Mouse (Mus musculus) spleen, postnatal 10 days (tissue): Measurements from ENCODE around the gene Trpv4.
A peak's percentile ranks its signal among the peaks of the same experiment; 100 is the strongest.

Experiments used
- DNase-seq, 2 experiments: peaks; one replicate each; pipeline ENCODE4 v3.0.0; 2021 to 2022; ENCODE audit warnings: low spot score in 2 of 2

The Trpv4 gene

DNA sequence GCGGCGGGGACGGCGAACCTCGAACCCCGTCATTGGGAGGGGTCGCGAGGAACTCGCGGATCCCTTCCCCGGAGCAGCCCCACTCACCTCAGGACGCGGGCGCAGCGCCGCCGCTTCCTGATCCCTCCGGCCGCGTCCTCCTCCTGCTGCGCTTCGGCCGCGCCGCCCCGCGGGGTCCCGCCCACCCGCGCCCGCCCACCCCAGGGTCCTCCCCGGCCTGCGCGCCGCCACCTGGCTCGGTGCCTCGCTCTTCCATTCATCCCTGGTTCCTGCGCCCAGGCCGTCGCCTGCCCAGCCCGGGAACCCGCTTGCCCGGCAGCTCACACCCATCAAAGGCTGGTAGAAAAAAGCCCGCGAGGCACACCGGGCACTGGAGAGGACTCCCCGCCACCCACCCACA lies at the start of gene Trpv4:
Trpv4 (minus strand) TSS at position 167 of the 400 bp plus-strand sequence.
- DNase-seq = no peak

DNA sequence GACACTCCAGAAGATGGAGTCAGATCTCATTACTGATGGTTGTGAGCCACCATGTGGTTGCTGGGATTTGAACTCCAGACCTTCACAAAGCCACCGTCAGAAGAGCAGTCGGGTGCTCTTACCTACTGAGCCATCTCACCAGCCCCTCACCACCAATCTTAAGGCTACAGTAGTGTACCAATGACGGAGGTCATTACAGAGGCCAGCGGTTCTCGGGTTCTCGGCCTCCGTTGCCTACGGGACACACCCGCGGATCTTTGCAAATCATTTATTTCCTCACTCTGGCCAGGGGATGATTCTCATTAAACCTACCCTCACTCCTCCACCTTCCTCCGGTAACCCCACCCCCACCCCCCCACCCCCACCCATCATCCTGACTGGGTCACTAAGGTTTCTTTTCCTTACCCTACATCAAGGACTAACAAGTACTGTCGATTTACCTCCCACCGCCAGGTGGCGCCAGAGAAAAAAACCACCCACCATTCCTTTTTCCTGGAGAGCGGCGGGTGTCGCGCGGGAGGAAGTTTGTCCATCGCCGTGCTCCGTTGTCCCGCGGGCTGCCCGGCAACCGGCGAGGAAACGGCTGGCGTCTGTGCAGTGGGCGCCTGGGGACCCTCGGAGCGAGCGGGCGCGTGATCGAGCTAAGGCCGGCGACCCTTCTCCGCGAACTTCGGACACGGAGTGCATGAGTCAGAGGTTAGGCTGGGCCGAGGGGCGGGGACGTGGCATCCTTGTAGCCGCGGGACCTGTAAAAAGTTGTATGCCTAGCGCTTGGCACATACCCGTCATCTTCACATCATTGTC lies 49.2 kb upstream of the Trpv4 start, which contains the start of gene Tchp:
Tchp (plus strand) TSS at position 496 of the 804 bp plus-strand sequence.
- peak; percentile 96 for DNase-seq

DNA sequence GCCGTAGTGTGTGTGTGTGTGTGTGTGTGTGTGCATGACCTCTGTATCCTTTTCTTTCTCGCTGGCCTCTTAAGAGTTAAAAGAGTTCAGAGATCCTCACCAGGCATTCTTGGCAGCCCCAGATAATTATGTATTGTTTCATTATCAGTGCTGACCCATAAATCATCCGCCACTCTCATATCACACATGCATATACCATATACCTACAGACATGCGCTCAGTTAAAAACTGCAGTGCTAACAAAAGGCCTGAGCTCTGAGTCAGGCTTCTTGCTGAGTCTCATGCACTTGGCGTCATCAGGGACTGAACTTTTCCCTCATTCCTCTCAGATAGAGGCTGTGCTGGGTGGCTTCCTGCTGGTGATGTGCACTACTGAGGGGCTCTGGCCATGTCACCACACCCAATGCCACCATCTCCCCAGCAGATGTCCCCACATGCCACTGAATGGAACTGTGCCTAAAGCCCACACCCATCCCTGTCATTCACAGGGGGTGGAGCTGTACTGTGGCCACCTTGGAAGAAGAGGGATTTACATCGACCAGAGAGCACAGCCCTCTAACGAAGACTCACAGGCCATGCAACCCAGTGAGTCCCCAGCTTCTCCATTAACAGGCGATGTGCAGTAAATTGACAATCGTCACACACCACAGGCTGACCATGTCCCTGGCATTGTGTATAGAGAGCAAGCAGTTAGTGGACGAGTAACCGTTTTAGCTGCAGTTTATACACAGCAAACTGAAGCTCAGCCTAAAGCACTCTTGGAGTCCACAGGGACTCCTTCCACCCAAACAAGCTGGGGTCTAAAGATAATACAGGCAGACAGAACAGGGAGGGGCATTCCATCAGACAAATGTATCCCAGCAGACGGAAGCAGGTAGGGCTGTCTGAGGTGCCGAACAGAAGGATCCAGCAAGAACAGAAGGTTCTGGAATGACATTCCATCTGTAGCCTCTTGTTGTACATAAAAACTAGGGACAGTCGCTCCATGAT lies 44.5 kb upstream of the Trpv4 start:
- DNase-seq = peak in 1 of 2 experiments; percentile 56

DNA sequence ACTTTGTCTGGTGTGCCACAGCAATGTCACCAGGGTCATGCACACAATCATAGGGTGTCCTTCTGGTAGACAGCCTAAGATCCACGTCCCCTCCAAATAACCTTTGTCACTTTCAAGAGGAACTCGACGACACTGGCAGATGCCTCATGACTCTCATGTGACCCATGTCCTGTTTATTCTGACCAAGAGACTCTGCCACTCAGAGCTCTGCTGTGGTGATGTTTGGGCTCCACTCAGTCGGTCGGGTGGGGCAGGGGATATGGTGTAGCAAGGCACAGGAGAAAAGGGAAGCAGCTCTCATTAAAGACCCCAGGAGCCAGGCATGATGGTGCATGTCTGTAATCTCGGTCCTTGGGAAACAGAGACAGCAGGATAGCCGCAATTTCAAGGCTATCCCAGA lies 40.8 kb upstream of the Trpv4 start:
- DNase-seq = no peak

DNA sequence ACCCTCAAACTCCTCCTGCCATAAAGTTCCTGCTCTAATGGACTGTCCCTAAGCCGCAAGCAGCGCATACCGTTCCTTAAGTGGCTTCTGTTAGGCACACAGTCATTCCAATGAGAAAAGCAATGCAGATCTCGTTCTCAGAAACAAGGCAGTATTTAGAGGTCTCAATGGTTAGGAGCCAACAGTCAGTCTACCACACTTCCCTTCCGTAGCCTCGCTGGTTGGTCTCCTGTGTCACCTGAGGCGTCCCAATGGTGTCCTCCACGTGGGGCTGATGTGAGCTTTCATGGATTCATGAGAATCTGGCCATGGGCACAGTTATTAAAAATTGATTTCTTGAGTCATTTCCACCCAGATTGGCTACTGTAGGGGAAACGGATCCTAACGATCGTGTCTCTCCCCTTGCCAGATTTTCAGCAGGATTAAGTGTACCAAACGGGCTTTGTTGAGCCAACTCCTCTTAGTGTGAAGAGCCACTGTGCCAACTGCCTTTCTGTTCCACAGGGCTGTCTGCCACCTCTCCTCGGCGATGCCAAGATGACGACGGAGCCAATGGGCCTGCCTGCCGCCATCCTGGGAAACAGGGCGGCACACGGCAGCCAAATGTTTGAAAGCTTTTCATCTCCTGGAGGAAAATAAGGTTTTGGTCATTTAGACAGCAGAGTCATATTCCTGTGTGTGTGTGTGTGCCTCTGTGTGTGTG lies 40.0 kb upstream of the Trpv4 start:
- DNase-seq = no peak

DNA sequence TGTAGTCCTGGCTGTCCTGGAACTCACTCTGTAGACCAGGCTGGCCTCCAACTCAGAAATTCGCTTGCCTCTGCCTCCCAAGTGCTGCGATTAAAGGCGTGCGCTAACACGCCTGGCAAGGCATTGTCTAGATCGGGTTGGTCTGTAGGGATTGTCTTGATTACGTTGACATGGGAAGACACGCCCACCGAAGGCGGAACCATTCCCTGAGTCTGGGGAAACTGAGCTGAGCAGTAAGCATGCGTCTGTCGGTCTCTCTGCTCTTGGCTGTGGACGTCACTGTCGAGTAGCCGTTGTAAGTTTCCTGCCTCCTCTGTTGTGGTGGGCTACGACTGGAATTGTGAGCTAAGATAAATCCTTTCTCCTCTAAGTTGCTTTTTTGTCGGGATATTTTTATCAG lies 38.7 kb upstream of the Trpv4 start:
- DNase-seq = no peak

DNA sequence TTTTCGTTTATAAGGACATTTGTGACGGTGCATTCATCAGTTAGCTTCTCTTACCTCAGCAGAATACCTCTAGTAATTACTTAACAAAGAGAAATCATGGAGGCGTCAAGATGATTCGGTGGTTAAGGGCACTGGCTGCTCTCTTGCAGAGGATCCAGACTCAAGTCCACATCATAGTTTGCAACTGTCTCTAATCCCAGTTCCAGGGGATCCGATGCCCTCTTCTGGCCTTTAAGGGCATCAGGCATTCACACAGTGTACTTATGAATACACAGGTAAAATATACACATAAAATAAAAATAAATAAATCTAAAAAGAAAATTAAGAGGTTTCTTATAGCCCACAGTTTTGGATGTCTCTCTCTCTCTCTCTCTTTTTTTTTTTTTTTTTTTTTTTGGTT lies 37.6 kb upstream of the Trpv4 start:
- no peak for DNase-seq

DNA sequence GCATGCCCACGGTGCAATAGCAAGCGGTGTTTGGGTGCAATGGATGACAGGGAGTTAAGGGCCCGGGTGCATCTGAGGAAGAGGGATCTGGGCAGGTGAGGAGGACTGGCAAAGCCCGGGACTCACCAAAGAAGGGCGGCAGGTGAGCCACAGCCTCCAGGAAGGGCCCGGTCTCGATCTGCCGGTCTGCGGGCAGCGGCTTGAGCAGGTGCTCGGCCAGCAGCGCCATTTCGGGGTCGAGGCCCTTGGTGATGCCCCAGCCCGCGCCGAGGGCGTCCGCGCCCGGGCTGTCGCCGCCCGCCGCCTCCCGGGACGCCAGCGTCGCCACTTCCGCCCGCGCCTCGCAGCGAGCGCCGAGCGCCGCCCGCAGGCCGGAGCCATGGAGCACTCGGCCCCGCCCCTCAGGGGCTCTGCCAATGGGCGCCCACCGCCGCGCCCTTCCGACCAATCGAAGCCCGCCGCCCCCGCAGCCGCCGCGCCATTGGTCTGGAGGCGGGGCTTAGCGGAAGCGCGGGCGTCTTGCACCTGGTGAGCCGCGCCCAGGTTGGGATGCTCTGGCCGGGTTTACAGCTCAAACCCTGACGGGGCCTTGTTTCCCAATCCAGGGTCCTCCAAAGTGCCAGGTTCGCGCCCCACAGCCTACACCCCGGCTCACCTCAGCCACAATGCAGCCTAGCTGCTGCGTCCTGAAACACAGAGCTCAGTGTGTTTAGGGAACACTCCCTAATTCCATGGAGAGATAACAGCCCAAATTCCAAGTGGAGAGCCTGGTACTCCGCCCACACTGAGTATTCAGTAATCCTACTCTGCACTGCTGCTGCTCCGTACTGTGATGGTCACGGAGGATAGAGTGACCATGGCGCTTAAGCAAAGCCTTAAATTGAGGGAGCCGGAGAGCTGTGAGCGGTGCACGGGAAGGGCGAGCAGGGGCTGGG lies 32.7 kb upstream of the Trpv4 start, which contains the start of gene Gltp:
Gltp (minus strand) TSS at position 352 of the 935 bp plus-strand sequence.
- DNase-seq = peak; percentile 91 to 96

DNA sequence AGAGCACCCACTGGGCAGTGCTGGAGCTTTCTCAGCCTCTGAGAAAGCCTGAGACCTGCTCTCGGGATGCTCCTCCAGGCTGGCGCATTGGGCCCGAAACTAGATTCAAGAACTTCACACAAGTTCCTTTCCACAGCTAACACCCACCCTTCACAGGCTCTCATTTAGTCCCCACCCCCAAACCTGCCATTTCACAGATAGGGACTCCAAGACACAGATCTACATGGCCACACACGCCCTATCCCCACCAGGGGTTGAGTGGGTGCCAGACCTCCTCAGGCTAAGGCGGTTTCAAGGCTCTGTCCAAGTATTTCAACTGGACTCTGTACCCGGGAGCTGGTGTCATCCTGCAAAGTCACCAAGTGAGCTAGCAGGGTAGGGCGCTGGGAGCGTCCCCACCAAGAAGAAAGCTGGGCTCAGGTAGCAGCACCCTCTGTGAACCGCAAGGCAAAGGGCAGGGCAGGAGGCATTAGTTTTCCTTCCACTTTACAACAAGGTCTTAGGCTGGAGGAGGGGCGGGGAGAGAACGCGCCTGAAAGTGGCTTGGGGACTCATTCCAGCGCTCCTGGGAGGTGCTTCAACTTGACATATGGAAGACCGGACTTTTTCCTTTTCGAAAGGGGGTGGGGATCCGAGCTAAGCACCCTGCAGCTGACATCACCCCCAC lies 31.6 kb upstream of the Trpv4 start:
- DNase-seq = peak; percentile 57 to 59

DNA sequence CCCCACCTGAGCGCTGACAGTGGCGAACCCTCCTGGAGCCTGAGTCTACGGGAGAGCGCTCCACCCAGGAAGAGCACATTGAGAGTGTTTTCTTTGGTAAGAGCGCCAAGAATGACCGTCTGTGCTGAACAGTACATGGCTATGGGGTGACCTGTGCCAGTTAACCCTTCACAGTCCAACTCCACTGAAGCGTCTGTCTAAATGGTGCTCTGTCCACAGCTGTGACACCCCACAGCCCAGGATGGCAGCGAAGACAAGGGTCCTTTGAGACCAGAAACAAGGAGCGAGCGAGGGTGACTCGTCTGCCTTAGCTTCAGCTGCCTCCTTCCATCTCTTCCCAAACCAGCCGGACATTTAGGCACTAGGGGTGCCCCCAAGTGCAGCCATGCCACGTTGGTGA lies 30.5 kb upstream of the Trpv4 start:
- no peak for DNase-seq

DNA sequence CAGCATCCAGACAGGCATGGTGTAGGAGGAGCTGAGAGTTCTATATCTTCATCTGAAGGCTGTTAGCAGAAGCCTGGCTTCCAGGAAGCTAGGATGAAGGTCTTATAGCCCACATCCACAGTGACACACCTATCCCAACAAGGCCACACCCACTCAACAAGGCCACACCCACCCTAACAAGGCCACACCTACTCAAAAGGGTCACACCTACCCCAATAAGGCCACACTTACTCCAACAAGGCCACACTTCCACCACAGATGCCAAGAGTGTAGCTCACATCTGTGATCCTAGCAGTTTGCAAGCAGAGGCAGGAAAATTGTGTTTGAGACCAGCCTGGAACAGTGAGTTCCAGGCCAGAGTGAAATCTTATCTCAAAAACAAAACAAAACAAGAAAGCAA lies 29.7 kb upstream of the Trpv4 start:
- DNase-seq = no peak

DNA sequence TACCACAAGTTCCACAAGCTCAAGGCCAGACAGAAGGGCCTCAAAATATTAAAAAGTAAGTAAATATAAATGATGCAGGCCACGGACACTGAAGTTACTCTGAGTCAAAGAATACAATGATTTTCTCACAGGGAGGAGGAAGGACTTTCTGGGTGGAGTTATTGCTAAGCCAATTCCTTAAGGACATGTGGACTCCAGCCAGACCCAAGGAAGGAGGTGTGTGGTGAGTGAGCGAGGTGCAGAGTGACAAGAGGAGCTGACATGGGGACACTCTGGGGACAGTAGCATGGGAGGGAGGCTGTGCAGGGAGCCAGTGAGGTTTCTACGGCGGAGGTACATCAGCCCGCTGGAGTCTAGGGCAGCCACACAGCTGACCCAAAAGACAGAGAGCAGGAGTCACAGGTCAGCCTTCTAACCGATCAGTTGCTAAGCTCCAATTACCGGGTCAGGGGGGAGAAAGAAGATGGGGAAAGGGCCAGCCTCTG lies 28.5 kb upstream of the Trpv4 start:
- no peak for DNase-seq

DNA sequence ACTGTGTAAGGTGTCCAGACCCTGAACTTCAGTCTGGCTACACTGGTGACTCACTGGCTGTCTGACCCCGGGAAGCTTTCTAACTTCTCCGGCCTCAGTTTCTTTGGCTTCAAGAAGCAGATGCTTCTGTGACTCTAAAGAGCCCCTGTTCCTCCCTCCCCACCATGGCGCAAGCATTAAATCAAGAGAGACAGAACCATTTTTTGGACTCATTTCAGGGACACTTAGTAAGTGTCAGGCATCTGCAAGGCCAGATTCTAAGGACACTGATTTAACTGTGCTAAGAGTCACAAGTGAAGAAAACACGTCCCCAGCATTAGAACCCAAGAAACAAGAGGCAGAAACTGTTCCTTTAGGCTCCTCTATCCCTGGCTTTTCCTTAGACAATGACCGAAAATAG lies 27.8 kb upstream of the Trpv4 start:
- DNase-seq = no peak

DNA sequence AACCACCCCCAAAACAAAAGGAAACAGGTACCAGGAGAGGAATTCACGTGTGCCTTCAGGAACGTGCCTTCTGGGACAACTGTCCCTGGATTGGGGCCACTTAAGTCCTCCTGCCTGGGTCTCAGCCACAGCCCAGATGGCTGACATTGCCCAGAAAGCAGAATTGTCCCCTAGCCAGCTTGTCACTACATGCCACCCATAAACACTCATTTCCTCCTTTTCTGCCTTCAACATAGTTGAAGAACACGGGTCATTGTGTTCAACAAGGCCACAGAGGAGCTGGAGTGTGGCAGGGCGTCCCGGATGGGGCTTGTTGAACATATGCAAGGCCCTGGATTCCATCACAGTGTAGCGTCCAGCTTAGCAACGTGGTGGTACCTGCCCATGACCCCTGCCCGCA lies 23.5 kb upstream of the Trpv4 start:
- no peak for DNase-seq

DNA sequence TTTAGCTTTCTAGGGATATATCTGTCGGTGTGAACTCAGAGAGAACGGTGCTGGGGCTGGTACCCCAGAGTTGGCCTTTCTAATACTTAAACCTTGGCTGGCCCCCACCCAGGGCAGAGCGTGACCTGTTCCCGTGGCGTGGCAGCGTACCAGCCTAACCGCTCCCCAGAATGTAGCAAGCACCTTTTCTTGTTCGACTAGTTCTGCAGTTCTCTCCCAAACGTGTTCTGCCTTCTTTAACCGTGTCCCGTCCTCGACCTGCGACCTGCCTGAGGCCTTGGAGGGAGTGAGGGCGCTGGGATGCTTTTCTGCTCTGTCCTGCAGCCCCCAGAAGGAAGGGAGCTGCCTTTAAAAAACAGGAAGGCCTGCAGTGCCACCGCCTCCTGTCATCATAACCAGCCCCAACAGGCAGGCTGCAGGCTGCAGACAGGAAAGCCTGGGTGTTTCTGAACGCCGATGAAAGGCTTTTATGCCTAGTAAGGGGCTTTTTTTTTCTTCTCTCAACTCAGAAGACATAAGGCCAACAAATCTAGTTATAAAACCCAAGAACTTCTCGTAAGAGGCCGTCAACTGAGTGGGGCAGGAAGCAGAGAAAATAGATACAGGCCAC lies 22.6 kb upstream of the Trpv4 start:
- no peak for DNase-seq

DNA sequence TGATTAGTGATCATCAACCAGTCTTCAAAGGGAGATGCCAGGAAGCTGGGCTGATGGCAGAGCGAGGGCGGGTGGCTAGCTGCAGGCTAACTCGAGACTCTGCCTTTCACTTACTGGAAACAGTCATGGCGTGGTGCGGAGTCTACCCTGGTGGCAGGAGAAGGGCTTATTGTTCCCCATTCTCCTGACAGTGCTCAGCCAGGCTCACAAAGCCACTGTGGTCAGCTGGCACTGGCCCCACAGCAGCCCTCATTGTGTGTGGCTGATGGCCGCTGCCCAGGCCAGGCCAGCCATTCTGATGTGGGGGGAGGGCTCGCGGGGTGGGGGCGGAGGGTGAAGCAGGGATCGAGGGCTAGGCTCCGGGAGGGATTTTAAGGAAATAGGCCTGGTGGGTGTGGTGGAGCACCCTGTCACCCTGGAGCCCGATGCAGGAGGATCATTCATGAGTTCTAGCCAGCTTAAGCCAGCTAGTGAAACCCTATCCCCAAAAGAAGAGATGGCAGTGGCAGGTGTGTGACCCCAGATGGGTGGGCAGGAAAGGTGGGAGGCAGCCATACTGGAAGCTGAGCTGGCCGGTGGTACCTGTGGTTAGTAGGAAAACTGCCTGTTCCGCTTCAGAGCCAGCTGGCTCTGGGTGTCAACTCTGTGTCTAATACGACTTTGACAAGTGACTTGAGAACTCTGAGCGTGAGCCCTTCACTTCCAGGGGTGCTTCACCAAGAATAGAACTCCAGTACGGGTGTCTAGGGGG lies 21.8 kb upstream of the Trpv4 start:
- DNase-seq = no peak

DNA sequence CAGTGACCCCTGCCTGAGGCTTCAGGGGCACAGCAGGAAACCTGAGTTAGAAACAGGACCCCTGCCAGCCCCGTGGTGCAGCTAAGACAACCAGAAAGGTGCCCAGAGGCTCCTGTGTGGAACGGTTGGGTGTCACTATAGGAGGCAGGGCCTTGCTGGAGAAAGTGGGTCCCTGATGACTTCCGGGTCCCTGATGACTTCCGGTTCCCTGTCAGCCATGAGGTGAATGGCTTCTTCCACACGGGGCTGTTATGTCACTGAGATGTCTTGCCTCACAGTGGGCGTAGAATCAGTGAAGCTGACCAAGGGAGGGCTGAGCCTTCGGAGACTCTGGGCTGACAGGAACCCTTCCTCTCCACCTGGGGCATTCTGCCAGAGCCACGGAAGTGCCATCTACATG lies 16.4 kb upstream of the Trpv4 start:
- DNase-seq = no peak

DNA sequence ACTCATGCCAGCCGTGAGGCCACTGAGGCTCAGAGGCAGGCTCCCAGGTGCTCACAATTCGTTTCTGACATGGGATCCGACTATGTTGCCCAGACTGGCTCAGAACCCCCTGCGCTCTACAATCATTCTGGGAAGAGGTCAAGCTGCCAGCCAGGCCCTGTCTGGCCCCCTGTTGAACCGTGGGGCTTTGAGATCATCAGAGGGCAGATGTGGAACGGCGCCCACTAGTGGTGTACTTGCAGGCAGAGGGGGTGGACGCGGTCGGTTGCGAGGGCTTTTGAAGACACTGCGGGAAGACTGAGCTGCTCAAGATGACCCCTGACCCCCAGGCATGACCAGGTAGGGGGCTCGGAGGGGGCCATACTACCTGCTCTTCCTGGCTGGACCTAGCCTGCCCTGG lies 14.9 kb upstream of the Trpv4 start:
- no peak for DNase-seq

DNA sequence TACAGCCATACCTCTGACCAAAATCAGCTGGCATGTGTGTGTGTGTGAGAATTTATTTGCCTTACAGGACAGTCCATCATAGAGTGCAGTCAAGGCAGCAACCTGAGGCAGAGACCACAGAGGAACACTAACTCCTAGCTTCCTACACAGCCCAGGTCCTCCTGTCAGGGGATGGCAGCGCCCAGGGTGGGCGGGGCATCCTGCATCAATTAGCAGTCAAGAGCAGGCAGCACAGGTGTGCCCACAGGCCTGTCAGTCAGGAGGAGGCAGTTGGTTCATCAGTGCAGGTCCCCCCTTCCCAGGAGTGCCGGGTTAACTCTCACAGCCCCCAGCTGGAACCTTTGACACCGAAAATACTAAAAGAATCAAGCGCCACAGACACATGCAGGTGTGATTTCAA lies 10.8 kb upstream of the Trpv4 start:
- no peak for DNase-seq
